ENCODE assay signal across 9 mouse cellular contexts in the genomic region with DNA sequence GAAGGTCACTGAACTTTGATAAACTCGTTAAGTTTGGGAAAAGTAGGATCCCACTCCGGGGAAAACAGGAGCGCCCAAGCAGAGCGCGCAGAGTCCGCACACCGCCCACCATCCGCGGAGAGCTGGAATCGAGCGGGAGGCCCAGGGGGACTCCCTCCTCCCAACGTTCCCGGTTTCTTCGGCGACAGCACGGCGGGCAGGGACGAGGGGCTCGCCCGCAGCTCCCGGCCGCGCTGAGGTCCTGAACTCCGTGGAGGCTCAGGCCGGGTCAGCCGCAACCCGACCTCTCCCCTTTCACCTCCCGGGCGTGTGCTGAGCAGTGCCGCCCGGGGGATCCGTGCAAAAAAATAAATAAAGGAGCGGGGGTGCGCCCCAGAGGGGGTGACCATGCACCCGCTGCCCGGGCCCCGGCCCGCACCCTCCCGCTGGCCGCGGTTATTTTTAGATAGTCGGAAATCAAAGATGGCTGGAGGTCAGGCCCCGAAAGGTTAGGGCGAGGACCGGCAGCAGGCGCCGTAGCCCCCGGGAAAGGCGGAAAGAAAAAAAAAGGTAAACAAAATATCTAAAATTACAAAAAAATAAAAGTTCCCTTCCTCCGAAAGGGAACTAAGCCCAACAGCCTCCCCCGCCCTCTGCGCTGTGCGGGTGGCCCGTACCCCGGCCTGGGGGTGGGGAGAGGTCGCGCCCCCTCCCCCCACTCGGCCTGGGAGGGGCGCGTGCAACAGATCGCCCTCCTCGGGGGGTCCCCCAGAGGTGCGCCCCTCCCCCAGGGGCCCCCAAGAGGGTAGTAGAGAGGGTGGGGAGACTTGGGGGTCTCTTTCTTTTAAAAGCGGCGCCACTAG. TPM values are rescaled to one million over a fixed set of nuclear protein-coding genes. Genes with fewer than 3 reads are reported as not detected.
DNase-seq lines count a peak whose midpoint lies in the region; ATAC-seq and TF ChIP-seq lines count a peak whose summit lies in the region.
"Had no signal": no experiment of that assay in that cellular context is flagged by ENCODE, and none has a peak within 500 bp of the region (broad histone marks: within the 10 kb centered on the region; RNA-seq: fewer than 3 reads in every experiment).

No protein-coding gene starts in this region.

- peak; percentile 23 for ATAC-seq in intestine, postnatal 0 days
- ATAC-seq in neural tube, embryonic 15.5 days (ENCODE audit: low FRiP score) = no peak; the same call in 1 of the 2 replicates

- DNase-seq in left cerebral cortex, adult 2 months (ENCODE audit: extremely low spot score in 1 of 2, low spot score in 2 of 2) = no peak
- no peak for DNase-seq in left cerebral cortex, postnatal 14 days (ENCODE audit: low spot score in 2 of 2)
- peak; percentile 27 to 46 for DNase-seq in heart, adult 18-20 months
- no peak for DNase-seq in right cerebral cortex, postnatal 36 days (ENCODE audit: low spot score in 2 of 2)
- DNase-seq in urinary bladder, postnatal 25 days (ENCODE audit: low spot score) = no peak
- DNase-seq in layer of hippocampus, postnatal 25 days (ENCODE audit: extremely low spot score in 1 of 2, low spot score in 1 of 2) = no peak

- H3K9ac ChIP-seq in intestine, postnatal 0 days (ENCODE audit: low read depth, low read length) = peak overlapping the region; percentile 34; the same call in 1 of the 2 replicates
- peak overlapping the region; percentile 54 for H3K9ac ChIP-seq in neural tube, embryonic 15.5 days (replicated peaks)

- peak overlapping the region; percentile 26 for H3K4me3 ChIP-seq in left cerebral cortex, adult 2 months
- H3K4me3 ChIP-seq in intestine, postnatal 0 days (ENCODE audit: low read depth, low read length) = peak overlapping the region; percentile 47
- peak overlapping the region; percentile 52 for H3K4me3 ChIP-seq in neural tube, embryonic 15.5 days (replicated peaks)

- peak overlapping the region; percentile 75 for H3K4me2 ChIP-seq in intestine, postnatal 0 days (replicated peaks; ENCODE audit: low read depth)
- peak overlapping the region; percentile 94 for H3K4me2 ChIP-seq in neural tube, embryonic 15.5 days

- peaks cover 59% of the 10 kb centered on the region for H3K27me3 ChIP-seq in intestine, postnatal 0 days (replicated peaks; ENCODE audit: control insufficient read depth, insufficient read depth, low read length)
- peaks cover 49% of the 10 kb centered on the region for H3K27me3 ChIP-seq in neural tube, embryonic 15.5 days (replicated peaks)

- no peak overlapping the region for H3K27ac ChIP-seq in left cerebral cortex, adult 2 months
- H3K27ac ChIP-seq in intestine, postnatal 0 days (ENCODE audit: low read depth, low read length) = no peak overlapping the region
- H3K27ac ChIP-seq in neural tube, embryonic 15.5 days (replicated peaks) = no peak overlapping the region

- intact Hi-C loops in left cerebral cortex, adult 2 months (cut with DNase I) = loop anchor here (5.0 kb wide), 1 partner anchor 76 kb away; no protein-coding TSS in a partner anchor
- intact Hi-C loops in left cerebral cortex, postnatal 14 days (cut with DNase I) = loop anchor here (5.0 kb wide), 1 partner anchor 76 kb away; no protein-coding TSS in a partner anchor

- H3K9me3 ChIP-seq in intestine, postnatal 0 days (ENCODE audit: control insufficient read depth) = no peaks in the 10 kb centered on the region
- no peaks in the 10 kb centered on the region for H3K9me3 ChIP-seq in neural tube, embryonic 15.5 days (replicated peaks)

- H3K4me1 ChIP-seq in intestine, postnatal 0 days (replicated peaks; ENCODE audit: control insufficient read depth, insufficient read depth, low read length) = peaks cover 7% of the 10 kb centered on the region
- peaks cover 56% of the 10 kb centered on the region for H3K4me1 ChIP-seq in neural tube, embryonic 15.5 days

- under 1% methylated on average over 62 of the region's 65 CpGs for WGBS in intestine, postnatal 0 days
- under 1% methylated on average over 65 of the region's 65 CpGs for WGBS in neural tube, embryonic 15.5 days

- TF ChIP-seq CTCF in left cerebral cortex, adult 2 months (IDR thresholded peaks at IDR 0.05) = no peak
- no peak for TF ChIP-seq CTCF in intestine, postnatal 0 days (IDR thresholded peaks at IDR 0.05; ENCODE audit: low read depth)

- H3K36me3 ChIP-seq in intestine, postnatal 0 days (ENCODE audit: control insufficient read depth, insufficient read depth) = no peaks in the 10 kb centered on the region; the same call in 1 of the 2 replicates
- H3K36me3 ChIP-seq in neural tube, embryonic 15.5 days = no peaks in the 10 kb centered on the region

RNA-seq across cellular contexts. Expression of a gene that starts 1.8 kb away (rescaled TPM):
- total RNA-seq in left cerebral cortex, adult 2 months (2021) = under 1 TPM; 0.14 to 0.51 TPM
- not detected for total RNA-seq in left cerebral cortex, postnatal 14 days (2021)
- total RNA-seq in heart, adult 18-20 months (2021) = 1 to 10 TPM; 1.2 to 1.9 TPM
- 0.08 and 0.55 TPM in 2 replicates for polyA plus RNA-seq in intestine, postnatal 0 days (2015; fragmentation: Nextera tagmentation; extraction: Ambion mirVana)
- polyA plus RNA-seq in neural tube, embryonic 15.5 days (2015; fragmentation: Nextera tagmentation; extraction: Ambion mirVana) = 0.49 and 0.72 TPM in 2 replicates
- total RNA-seq in layer of hippocampus, postnatal 25 days (2021) = under 1 TPM; 0.32 to 0.75 TPM
- total RNA-seq: MEL had no signal

RNA-seq across cellular contexts. Expression of a gene that starts 23.7 kb away (rescaled TPM):
- 100 to 1,000 TPM; 406 to 408 TPM for total RNA-seq in left cerebral cortex, adult 2 months (2021)
- 100 to 1,000 TPM; 418 to 426 TPM for total RNA-seq in left cerebral cortex, postnatal 14 days (2021)
- 10 to 100 TPM; 50.2 to 56.7 TPM for total RNA-seq in heart, adult 18-20 months (2021)
- polyA plus RNA-seq in intestine, postnatal 0 days (2015; fragmentation: Nextera tagmentation; extraction: Ambion mirVana) = 34.0 and 36.7 TPM in 2 replicates
- polyA plus RNA-seq in neural tube, embryonic 15.5 days (2015; fragmentation: Nextera tagmentation; extraction: Ambion mirVana) = 81.2 and 143 TPM in 2 replicates
- total RNA-seq in layer of hippocampus, postnatal 25 days (2021) = 100 to 1,000 TPM; 356 to 393 TPM
- total RNA-seq: MEL had no signal

Comparison
In these comparisons a context has a peak if more than half of its experiments do, and no peak if none do; other contexts are left out.
1. DNase-seq: peak in heart, adult 18-20 months (2 of 2); none in left cerebral cortex, adult 2 months (0 of 2), left cerebral cortex, postnatal 14 days (0 of 2), right cerebral cortex, postnatal 36 days (0 of 2), urinary bladder, postnatal 25 days (single experiment) and layer of hippocampus, postnatal 25 days (0 of 2).
2. RNA of a gene that starts 23.7 kb away (total RNA-seq): 418 to 426 TPM in left cerebral cortex, postnatal 14 days, 406 to 408 TPM in left cerebral cortex, adult 2 months and 356 to 393 TPM in layer of hippocampus, postnatal 25 days; 50.2 to 56.7 TPM in heart, adult 18-20 months; every median in the first group is over 4 times any median in the second.
3. Peak in every context shown above with its lines, with median percentiles within 50 percentile points of each other: H3K4me3 ChIP-seq.